Mouse (Mus musculus) MEL (cell line): ENCODE data around the gene Pdss2. TPM values are rescaled to one million over a fixed set of nuclear protein-coding genes. Genes with fewer than 3 reads are reported as not detected.

ENCODE experiments used
- DNase-seq: peaks from one replicate; pipeline ENCODE4 v3.0.0; 2011; ENCODE audit warnings: low read depth, low spot score
- H3K27ac ChIP-seq: 2 replicates; pipeline ENCODE4 v1.5.1; 2012; ENCODE audit warnings: low read depth, mild to moderate bottlenecking, control low read depth, low read length, moderate library complexity; ENCODE audit not compliant: control insufficient read depth
- H3K27me3 ChIP-seq, 2 experiments: fragments of 150-350 bp in 1 of 2; sonication (generic) in 1 of 2; 2 replicates each; pipeline ENCODE4 v1.6.1; 2012; ENCODE audit warnings: low read length in 2 of 2, mild to moderate bottlenecking in 2 of 2, improper control_type of control experiment in 1 of 2, moderate library complexity in 1 of 2; ENCODE audit not compliant: insufficient read depth in 2 of 2, control insufficient read depth in 1 of 2
- H3K36me3 ChIP-seq, 2 experiments: 2 replicates each; pipeline ENCODE4 v1.6.1; 2012 to 2014; ENCODE audit warnings: low read length in 2 of 2, improper control_type of control experiment in 1 of 2, inconsistent platforms in 1 of 2, mild to moderate bottlenecking in 1 of 2; ENCODE audit not compliant: insufficient read depth in 2 of 2, control insufficient read depth in 1 of 2
- H3K4me1 ChIP-seq, 2 experiments: fragments of 150-350 bp in 1 of 2; sonication (generic) in 1 of 2; 2 replicates each; pipeline ENCODE4 v1.6.1; 2012; ENCODE audit warnings: low read length in 2 of 2, improper control_type of control experiment in 1 of 2, mild to moderate bottlenecking in 1 of 2; ENCODE audit not compliant: insufficient read depth in 2 of 2, control insufficient read depth in 1 of 2
- H3K4me3 ChIP-seq, 2 experiments: fragments of 150-350 bp in 1 of 2; sonication (generic) in 1 of 2; 2 replicates each; pipeline ENCODE4 v1.5.1; 2012; ENCODE audit warnings: low read depth in 2 of 2, low read length in 2 of 2, mild to moderate bottlenecking in 2 of 2, moderate library complexity in 2 of 2, control low read depth in 1 of 2, improper control_type of control experiment in 1 of 2; ENCODE audit not compliant: control insufficient read depth in 1 of 2, insufficient read depth in 1 of 2
- H3K79me2 ChIP-seq: 2 replicates; pipeline ENCODE4 v1.6.1; 2012; ENCODE audit warnings: mild to moderate bottlenecking, low read length, moderate library complexity; ENCODE audit not compliant: control insufficient read depth, poor library complexity, insufficient read depth
- H3K9ac ChIP-seq: 2 replicates; pipeline ENCODE4 v1.6.1; 2012; ENCODE audit warnings: low read depth, mild to moderate bottlenecking, control low read depth, low read length, moderate library complexity; ENCODE audit not compliant: control insufficient read depth, poor library complexity, severe bottlenecking
- H3K9me3 ChIP-seq: fragments of 150-350 bp; sonication (generic); replicated peaks from 2 replicates; pipeline ENCODE4 v1.6.1; 2012; ENCODE audit warnings: mild to moderate bottlenecking, low read length, improper control_type of control experiment, moderate library complexity; ENCODE audit not compliant: insufficient read depth
- CTCF ChIP-seq, 3 experiments: IDR thresholded peaks in 2 of 3; conservative IDR thresholded peaks in 1 of 3; 2 replicates each; pipeline ENCODE4 v1.5.1; 2011 to 2012; ENCODE audit warnings: low read length in 3 of 3, low read depth in 2 of 3, mild to moderate bottlenecking in 2 of 3, improper control_type of control experiment in 1 of 3, inconsistent platforms in 1 of 3, mixed read lengths in 1 of 3, moderate library complexity in 1 of 3; ENCODE audit not compliant: control insufficient read depth in 1 of 3, insufficient read depth in 1 of 3, poor library complexity in 1 of 3, severe bottlenecking in 1 of 3
- E2F4 ChIP-seq: IDR thresholded peaks from 2 replicates; pipeline ENCODE4 v1.6.1; 2011; ENCODE audit warnings: low read depth, low read length, improper control_type of control experiment, borderline replicate concordance
- EP300 ChIP-seq, 2 experiments: IDR thresholded peaks; 2 replicates each; pipeline ENCODE4 v1.6.1; 2011; ENCODE audit warnings: improper control_type of control experiment in 2 of 2, low read length in 2 of 2, low read depth in 1 of 2, mild to moderate bottlenecking in 1 of 2
- GABPA ChIP-seq: IDR thresholded peaks from 2 replicates; pipeline ENCODE4 v1.6.1; 2012; ENCODE audit warnings: low read depth, mild to moderate bottlenecking, inconsistent platforms, low read length, improper control_type of control experiment, moderate library complexity
- GATA1 ChIP-seq: IDR thresholded peaks from 2 replicates; pipeline ENCODE4 v1.6.1; 2011; ENCODE audit warnings: low read depth, low read length, improper control_type of control experiment
- MAX ChIP-seq: IDR thresholded peaks from 2 replicates; pipeline ENCODE4 v1.6.1; 2011; ENCODE audit warnings: low read length, improper control_type of control experiment
- MAZ ChIP-seq: IDR thresholded peaks from 2 replicates; pipeline ENCODE4 v1.6.1; 2012; ENCODE audit warnings: low read depth, mild to moderate bottlenecking, inconsistent platforms, low read length, improper control_type of control experiment
- NELFE ChIP-seq: IDR thresholded peaks from 2 replicates; pipeline ENCODE4 v1.6.1; 2011; ENCODE audit warnings: low read depth, low read length, improper control_type of control experiment
- RAD21 ChIP-seq: IDR thresholded peaks from 2 replicates; pipeline ENCODE4 v1.6.1; 2011; ENCODE audit warnings: mild to moderate bottlenecking, low read depth, low read length, improper control_type of control experiment
- TAL1 ChIP-seq: IDR thresholded peaks from 2 replicates; pipeline ENCODE4 v1.6.1; 2012; ENCODE audit warnings: mild to moderate bottlenecking, inconsistent platforms, low read length, moderate library complexity, mixed read lengths
- USF1 ChIP-seq: IDR thresholded peaks from 2 replicates; pipeline ENCODE4 v1.6.1; 2014; ENCODE audit warnings: low read depth, mild to moderate bottlenecking, inconsistent platforms, low read length, improper control_type of control experiment, moderate library complexity
- USF2 ChIP-seq, 2 experiments: IDR thresholded peaks; 2 replicates each; pipeline ENCODE4 v1.6.1; 2011 to 2012; ENCODE audit warnings: improper control_type of control experiment in 2 of 2, low read length in 2 of 2, borderline replicate concordance in 1 of 2, inconsistent platforms in 1 of 2, low read depth in 1 of 2, mild to moderate bottlenecking in 1 of 2; ENCODE audit not compliant: insufficient read depth in 1 of 2
- polyA plus RNA-seq, 2 experiments: library from polyadenylated mRNA; stranded (reverse) in 1 of 2; unstranded in 1 of 2; fragments of >175 nt in 1 of 2; fragments of >200 nt in 1 of 2; gene quantifications; 2 replicates each; pipeline versions ENCODE4 v1.2.1 to v1.2.4; 2012; ENCODE audit warnings: low replicate concordance in 2 of 2, low read depth in 1 of 2; ENCODE audit not compliant: insufficient read length in 2 of 2, insufficient read depth in 1 of 2, missing spikeins in 1 of 2
- total RNA-seq: library from RNA; depleted of rRNA; stranded (reverse); fragments of 300-350 nt; gene quantifications from 2 replicates; pipeline ENCODE4 v1.2.3, GENCODE M21; 2012

Gene Pdss2
- total and polyA plus RNA-seq, 3 experiments: 14.3 to 14.8 TPM; not detected in 1

GRCm38 (mm10) chr10:43454671-43455070 is 233.4 kb downstream of the Pdss2 start:
- H3K9ac ChIP-seq: no peak overlapping the region
- H3K9me3 ChIP-seq: no peaks in the 10 kb centered on the region
- no peak for TF ChIP-seq USF2 (IDR thresholded peaks at IDR 0.05; ENCODE audit: borderline replicate concordance in 1 of 2, insufficient read depth in 1 of 2, low read depth in 1 of 2, low read length in 2 of 2)
- no peak for TF ChIP-seq GABPA
- TF ChIP-seq EP300 (IDR thresholded peaks at IDR 0.05; ENCODE audit: low read depth in 1 of 2, low read length in 2 of 2): no peak
- no peak for TF ChIP-seq USF1
- no peak overlapping the region for H3K4me3 ChIP-seq
- no peak overlapping the region for H3K27ac ChIP-seq
- DNase-seq: no peak
- no peaks in the 10 kb centered on the region; the same call in 1 of the 2 replicates for H3K79me2 ChIP-seq
- H3K36me3 ChIP-seq: peaks cover 0 to 2% of the 10 kb centered on the region in 2 experiments; a peak in 2 of 4 replicates
- H3K27me3 ChIP-seq: no peaks in the 10 kb centered on the region
- H3K4me1 ChIP-seq: no peaks in the 10 kb centered on the region; a peak in 1 of 4 replicates

- Histone ChIP-seq H3K79me2 (no peaks in the 10 kb centered on the region), H3K27ac (no peak overlapping the region), H3K27me3 (no peaks in the 10 kb centered on the region; a peak in 1 of 4 replicates), H3K36me3 (no peaks in the 10 kb centered on the region), H3K4me3 (no peak overlapping the region), H3K4me1 (no peaks in the 10 kb centered on the region), H3K9me3 (no peaks in the 10 kb centered on the region), H3K9ac (no peak overlapping the region)
- TF ChIP-seq NELFE: no peak
- no peak for TF ChIP-seq CTCF (IDR thresholded peaks at IDR 0.05 in 2 of 3, conservative IDR thresholded peaks at IDR 0.05 in 1 of 3; ENCODE audit: control insufficient read depth in 1 of 3, insufficient read depth in 1 of 3, low read depth in 2 of 3, low read length in 3 of 3, poor library complexity in 1 of 3, severe bottlenecking in 1 of 3)
- TF ChIP-seq TAL1: no peak
- no peak for TF ChIP-seq USF2 (IDR thresholded peaks at IDR 0.05; ENCODE audit: borderline replicate concordance in 1 of 2, insufficient read depth in 1 of 2, low read depth in 1 of 2, low read length in 2 of 2)
- no peak for TF ChIP-seq MAX
- DNase-seq: no peak
Measured at GRCm38 (mm10) chr10:43462821-43463220, 241.5 kb downstream of the Pdss2 start.

- Histone ChIP-seq H3K79me2 (no peaks in the 10 kb centered on the region), H3K4me1 (no peaks in the 10 kb centered on the region), H3K9ac (no peak overlapping the region), H3K36me3 (no peaks in the 10 kb centered on the region), H3K27ac (no peak overlapping the region), H3K27me3 (no peaks in the 10 kb centered on the region; a peak in 1 of 4 replicates), H3K9me3 (no peaks in the 10 kb centered on the region), H3K4me3 (no peak overlapping the region)
- DNase-seq: no peak
- TF ChIP-seq E2F4 (no peak), MAZ (no peak), GATA1 (no peak), TAL1 (no peak), RAD21 (no peak)
Measured at GRCm38 (mm10) chr10:43463227-43463626, 241.9 kb downstream of the Pdss2 start.
